Mouse (Mus musculus) cerebellum, adult 18-20 months (tissue): ENCODE results near the gene Scimp.
"Not testable (repeated sequence)": the region's sequence is repeated elsewhere in the genome, so short reads cannot be mapped to it uniquely, and the experiment has no call there.

Experiments
- DNase-seq, 2 experiments: peaks; one replicate each; pipeline ENCODE4 v3.0.0; 2021

Gene Scimp

DNA sequence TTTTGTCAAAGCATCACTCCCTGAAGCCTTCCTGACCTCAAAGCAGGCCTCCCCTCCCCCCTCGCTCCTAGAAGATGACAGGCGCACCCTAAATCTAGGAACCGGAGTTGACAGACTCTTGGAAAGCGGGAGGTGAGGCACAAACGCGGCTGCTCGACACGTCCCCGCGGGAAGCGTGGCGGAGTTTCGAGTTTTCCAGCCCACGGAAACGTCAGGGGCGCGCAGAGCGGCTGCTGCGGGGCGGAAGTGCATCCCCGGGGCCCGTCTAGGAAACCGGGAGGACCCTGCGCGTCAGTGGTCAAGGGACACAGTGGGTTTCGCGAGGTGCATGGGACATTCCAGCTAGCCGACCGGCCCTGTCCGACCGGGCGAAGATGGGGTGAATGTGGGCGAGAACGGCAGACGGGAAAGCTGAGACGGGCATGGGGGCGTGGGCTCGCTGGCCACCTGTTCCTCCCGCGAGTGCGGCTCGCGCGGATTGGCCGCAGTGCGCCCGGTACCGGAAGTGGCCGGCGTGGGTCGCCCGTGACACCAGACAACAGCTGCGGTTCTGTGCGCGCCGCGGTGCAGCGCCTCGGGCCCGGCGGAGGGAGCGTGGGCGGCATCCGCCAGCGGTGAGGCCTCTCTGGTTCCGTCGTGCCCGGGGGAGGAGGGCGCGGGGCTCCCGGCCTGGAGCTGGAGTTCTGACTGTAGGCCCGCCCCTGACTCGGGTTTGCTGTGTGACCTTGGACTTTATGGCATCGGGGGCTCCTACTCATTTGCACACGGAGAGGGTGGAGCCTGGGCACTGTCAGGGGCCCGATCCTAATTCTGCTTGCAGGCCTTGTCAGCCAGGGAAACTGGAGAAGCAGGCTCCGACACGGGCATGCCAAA is 48.2 kb downstream of the Scimp start, which contains the start of gene Zfp3:
Gene Zfp3 (plus strand): TSS at position 274 of the 873 bp plus-strand sequence.
- peak; percentile 81 to 86 for DNase-seq

DNA sequence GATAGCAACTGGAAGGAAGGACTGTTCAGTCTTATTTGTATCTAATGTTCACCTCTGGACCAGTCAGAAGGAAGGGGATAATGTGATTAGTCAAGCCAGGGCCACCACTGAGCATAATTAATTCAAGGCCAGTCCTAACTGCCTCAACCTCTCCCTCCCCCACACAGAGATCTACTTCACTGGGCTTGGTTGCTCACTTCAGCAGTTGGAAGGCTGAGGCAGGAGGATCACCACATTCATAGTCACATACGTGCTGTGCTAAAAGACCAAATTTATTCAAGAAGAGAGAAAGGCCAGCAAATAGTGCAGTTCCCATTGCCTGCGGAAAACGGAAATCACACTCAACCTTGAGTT is 48.8 kb downstream of the Scimp start:
- DNase-seq = peak in 1 of 2 experiments; percentile 15

DNA sequence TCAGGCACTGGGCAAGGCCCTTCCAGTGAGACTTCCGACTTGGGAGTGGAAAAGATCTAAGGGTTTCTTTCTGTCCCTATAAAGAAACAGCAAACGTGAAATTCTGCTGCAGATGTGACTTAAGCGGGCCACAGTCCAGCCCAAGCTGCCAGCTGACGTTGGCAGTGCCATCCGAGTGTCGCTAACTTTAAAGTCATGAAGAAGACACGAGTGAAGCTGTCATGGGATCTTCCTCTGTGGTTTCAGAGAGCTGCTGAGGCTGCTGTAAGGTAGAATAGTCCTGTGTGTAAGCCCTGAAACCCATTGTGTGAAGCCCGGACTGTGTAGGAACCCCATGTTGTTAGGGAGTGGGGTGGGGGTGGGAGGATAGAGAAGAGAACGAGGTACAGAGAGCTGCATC is 49.7 kb downstream of the Scimp start:
- no peak for DNase-seq

DNA sequence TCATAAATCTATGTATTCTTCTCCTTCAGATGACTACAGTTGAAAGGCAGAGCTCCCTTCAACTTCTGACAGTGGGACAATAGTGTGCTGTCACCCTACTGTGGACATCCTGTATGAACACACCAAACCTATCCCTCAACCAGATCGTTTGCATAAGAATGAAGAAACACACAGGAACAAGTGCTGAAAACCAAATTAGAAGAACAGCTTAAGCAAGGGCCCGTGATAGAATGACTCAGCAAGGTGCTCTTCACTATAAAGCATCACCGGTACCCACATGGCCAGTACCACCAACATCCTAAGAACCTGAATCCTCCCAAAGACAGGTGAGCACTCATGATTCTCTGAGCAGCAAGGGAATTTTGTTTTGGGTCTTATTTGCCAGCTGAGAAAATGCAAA is 51.9 kb downstream of the Scimp start:
- not testable (repeated sequence) for DNase-seq

DNA sequence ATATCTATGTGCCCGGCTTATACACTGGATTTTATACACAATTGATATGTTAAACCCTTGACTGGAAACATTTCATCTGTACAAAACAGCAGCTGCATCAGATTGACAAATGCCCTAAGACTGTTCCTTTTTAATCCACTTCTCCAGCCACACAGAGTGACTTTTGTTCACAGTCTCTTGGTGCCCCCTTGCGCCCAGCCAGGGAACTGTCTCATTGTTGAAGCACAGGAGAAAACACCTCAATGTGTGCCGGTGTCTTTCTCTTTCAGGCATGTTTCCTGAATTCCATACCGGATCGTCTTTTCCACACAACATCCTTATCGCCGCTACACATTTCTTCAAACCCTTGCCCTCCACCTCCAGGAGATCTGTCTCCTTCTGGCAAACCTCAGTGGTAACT is 56.7 kb downstream of the Scimp start:
- peak; percentile 82 to 84 for DNase-seq

DNA sequence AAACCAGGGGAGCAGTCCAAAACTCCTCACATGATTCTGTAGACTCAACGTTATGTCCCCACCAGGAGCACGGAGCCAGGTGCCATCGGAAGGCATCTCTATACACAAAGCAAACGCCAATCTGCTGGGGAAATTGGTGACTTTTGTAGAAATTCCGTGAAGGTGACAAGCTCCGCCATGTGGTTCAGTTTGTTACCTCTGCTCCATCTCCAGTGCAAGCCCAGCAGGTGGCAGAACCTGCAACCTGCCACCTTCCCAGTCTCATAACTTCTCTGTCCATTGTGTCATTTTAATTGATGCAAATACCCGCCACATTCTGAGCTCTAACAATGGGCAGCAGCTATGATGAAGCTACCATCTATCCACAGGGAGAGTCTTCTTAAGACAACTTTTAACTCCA is 57.4 kb downstream of the Scimp start:
- no peak for DNase-seq

DNA sequence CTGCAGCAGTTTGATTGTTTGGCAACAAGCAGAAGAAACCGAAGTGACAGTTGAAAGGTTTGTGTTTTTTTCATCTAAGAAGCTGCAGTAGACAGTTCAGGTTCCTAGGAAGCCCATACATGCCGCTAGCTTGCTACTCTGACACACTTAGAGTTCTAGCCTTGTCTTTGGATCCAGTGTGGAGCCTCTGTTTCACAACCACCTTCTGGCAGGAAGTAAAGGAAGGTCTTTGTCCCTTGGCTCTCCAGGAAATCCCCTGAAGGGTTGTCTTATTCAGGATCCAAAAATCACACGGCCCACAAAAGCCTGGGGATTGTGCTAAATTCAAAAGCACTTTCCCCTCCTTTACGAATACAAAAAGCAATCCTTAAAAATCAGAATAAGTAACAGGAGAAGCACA is 57.9 kb downstream of the Scimp start:
- no peak for DNase-seq

DNA sequence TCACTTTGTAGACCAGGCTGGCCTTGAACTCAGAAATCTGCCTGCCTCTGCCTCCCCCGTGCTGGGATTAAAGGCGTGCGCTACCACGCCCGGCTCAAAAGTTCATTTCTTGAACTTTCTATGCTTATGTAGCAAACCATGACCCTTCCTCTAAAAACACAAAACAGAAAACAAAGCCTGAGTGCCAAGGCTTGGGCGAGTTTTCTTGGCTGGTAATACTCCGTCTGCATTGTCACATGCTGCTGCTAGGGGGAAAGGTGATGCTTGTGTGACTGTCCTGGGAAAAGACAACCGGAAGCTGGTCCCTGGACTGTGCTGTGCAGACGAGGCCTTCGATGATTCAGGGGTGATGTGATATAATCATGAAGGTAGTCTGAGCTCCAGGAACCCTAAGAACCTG is 59.2 kb downstream of the Scimp start:
- no peak for DNase-seq

DNA sequence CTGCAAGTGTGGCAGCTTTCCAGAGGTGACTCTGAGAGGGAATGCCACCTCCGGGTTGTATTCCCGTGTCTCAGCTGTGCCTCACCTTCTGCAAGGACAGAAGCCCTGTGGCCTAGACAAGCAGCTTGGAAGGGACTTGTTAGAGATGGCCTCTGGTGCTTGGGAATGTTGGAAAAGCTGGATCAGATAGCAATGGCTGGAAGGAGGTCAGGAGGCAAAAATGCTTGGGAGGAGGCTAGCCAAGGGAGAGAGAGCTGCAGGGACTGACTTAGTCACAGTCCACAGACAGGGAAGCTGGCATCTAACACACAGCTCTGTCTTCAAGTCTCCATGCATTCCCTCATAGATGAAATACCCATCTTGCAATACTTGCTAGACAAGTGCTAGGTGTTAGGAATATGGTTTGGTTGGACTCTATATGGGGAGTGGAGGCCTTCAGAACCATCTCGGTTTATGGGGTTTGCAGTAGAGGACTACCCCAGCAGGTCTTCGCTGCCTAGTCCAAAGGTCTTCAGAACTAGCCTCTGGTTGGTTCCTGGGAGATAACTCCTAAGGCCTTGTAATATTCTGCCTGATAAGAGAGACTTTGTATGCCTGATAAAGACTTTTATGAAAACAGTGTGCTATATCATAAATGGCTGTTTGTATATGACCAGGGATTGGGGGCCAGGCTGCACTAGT is 59.9 kb downstream of the Scimp start:
- no peak for DNase-seq

DNA sequence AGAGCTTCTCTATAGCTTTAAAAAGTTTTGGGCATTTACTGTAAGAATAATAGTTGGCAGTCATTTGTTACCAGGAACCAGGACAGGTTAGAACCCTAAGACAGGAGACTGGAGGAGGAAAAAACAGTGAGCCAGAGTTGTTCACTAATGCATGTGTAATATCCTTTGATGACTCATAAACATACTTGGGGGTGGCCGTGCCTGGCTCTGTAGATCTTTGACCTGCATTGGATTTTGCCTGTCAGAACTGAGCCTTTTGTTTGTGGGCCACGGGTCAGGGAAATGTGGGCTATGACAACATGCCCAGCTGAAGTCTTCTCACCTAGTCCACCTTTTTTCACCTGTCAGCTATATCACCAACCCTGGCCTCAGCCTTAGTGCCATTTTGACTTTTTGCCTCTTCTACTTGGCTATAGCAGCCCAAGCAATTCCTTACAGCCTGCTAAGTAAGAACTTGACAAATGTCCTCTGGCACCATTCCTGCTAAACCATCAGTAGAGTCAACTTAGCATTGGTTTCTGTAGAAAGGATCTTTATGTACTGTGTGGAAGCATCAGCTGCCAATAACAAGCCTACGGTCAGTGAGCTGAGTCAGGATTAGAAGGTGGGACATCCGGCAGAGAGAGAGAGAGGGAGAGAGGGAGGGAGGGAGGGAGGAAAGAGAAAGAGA is 64.4 kb downstream of the Scimp start:
- no peak for DNase-seq

DNA sequence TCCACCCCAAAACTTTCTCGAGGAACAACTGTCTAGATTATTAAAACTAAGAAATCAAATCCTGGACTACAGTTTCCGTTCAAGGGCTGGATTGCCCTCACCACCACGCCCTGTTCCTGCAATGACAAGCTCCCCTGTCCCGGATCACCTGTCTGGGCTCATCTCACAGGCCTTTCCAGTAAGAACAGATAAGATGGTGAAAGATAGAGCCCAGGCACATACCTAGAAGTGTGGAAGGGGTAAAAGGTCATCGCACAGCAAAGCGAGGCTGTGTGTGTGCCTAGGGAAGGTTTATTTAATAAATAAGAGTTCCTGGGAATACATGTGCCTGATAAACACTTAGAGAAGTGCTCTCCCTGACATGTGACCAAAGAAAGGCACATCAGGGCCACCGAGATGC is 66.8 kb downstream of the Scimp start:
- DNase-seq = no peak

DNA sequence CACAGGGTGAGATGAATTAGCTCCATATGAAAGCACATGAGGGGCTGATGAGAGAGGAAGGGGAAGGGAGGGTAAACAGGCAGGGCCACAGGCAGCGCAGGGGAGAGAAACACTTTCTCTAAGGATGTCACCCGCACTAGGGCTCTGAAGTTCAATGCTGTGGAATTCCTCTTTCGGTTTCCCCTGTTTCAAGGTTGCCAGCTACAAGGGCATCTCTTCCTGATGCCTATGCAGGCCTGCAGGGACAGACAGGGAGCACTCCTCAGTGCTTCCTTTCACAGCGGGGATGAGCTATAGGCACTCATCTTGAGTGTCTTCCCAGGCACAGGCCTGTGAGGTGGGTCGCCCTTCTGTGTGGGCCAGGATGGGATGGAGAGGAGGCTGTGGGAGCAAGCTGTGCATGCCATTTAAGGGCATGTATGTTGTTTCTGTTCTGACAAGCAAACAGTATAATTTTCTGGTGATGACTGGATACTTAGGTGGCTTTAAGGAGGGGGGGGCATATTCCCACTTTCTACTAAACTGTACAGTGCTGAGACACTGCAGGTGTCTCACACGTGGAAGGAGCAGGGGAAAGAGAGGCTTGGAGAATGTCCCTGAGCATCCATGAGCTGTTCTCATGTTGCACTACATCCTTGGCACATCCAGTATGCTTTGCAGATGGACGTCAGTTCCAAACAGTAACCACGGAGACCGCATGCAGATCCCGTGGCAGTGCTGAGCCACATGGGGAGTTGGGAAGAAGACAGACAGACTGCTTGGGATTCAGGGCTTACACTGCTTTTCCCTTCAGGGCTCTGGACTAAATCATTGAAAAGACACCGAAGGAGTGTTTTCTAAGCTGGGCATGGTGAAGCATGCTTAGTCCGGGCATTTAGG is 69.6 kb downstream of the Scimp start:
- DNase-seq = no peak

DNA sequence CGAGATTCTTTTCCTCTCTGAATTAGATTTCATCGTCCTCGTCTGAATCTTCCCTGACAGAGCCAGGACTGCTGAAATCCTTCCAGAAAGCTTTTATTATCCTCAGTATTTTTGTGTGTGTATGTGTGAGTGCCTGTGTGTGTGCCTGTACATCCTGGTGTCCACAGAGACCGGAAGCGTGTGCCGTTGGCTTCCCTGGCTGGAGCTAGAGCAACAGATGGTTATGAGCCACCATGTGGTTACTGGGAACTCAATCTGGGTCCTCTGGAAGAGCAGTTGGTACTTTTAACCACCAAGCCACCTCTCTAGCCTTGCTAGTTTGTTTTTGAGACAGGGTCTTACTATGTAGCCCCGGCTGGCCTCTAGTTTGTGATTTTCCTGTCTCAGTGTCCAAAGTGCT is 70.3 kb downstream of the Scimp start:
- no peak for DNase-seq

DNA sequence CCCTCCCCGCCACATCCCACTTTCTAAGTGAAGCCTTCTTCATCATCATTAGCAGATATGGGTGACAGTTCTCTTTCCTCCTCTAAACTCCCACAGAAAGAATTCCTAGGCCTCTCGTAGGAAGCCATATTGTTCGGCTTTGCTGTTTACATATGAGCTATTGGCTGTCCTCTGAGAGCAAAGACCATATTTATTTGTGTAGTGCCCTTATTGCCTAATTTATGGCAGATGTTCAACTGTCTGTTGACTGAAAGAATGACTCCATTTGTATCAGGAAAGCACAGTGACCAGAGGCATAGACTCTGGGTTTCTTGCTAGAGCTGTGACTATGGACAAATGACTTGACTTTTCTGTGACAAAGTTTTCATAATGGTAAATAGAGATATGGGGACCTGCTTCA is 70.8 kb downstream of the Scimp start:
- DNase-seq = no peak
